Mouse (Mus musculus): ENCODE results near the gene Aatf. TPM values are rescaled to one million over a fixed set of nuclear protein-coding genes. Genes with fewer than 3 reads are reported as not detected.
"Not testable (repeated sequence)": the region's sequence is repeated elsewhere in the genome, so short reads cannot be mapped to it uniquely, and the experiment has no call there.

The Aatf gene
- total RNA-seq, 2 experiments from 2014 or later = 11.1 to 12.2 TPM

- DNase-seq = no peak
These were observed 70.6 kb downstream of the Aatf start for GRCm38 (mm10) chr11:84442554-84443331.

DNA sequence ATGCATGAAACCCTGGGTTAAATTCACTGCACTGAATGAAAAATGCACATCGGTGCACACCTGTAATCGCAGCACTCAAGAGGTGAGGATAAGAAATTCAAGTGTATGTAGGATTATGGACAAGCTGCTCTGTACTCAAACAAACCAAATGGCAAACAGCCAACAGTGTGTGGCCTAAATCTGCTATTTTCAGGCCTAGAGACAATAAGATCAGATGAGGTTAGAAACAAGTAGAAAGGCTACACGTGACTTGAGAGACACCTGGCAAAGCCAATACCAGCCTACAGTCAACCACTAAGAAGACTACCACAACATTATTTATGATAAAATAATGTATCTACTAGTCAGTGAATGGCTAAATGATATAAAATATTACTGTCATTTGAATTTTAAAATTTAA, 72.9 kb downstream of the Aatf start:
- no peak for DNase-seq

- DNase-seq = no peak
These were observed 78.4 kb downstream of the Aatf start for GRCm38 (mm10) chr11:84434879-84435278.

- no peak for DNase-seq
These were observed 83.0 kb downstream of the Aatf start for GRCm38 (mm10) chr11:84430336-84430735.

DNA sequence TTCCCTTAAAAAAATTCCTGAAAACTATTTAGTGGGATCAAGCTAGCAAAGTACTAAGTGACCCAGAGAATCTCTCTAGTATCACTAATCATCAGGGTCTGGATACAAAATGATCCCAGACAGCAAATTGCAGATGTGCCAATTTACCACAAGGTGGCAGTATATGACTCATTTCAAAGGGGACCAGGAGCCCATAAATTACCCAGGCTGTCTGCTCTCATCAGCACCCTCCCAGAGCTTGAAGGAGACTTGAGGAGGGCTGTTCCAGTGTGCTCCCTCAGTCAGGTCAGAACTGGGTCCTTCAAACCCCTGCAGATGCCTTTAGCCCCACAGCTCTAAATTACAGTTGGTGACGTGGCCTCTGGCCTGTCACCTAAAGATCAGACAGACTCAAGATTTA, 83.7 kb downstream of the Aatf start:
- peak; percentile 13 for DNase-seq

GRCm38 (mm10) chr11:84426633-84426998, 86.7 kb downstream of the Aatf start:
- DNase-seq = no peak

DNA sequence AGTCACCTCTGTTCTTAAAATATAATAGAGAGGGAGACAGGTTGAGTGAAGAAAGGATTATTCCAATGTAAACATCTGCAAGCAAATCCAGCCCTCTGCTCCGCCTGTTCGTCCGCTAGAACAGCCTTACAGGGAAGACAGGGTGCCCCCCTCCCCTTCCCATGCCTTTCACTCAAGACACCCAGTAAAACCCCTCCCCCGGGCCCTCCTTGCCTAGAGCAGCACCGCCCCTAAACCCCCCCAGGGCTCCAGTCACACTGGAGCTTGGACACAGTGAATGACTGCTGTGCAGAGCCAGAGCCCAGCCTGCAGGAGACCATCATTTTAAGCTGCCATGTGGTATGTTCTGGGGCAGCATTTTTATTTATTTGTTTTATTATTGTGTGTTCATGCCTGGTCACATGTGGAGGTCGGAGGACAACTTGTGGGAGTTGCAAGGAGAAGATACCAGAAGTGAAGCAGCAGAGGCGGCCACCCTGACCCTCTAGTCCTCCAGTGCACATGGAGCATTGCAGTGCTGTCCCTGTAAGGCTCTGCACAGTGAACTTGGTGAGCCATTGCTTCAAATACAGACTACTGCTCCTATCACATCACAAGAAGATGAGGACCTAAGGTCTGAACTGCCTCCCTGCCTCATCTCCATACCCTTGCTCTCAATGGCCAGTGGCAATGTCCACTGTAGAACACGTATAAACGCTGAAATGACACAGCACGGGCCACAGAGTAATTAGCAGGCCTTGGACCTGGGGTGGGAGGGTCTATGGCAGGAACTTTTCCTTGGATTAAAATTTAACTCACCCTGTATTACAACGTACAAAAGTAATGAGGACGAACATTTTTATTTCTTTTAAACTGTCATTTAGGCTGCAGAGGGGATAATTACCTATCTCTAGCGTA, 87.3 kb downstream of the Aatf start:
- no peak for DNase-seq

DNA sequence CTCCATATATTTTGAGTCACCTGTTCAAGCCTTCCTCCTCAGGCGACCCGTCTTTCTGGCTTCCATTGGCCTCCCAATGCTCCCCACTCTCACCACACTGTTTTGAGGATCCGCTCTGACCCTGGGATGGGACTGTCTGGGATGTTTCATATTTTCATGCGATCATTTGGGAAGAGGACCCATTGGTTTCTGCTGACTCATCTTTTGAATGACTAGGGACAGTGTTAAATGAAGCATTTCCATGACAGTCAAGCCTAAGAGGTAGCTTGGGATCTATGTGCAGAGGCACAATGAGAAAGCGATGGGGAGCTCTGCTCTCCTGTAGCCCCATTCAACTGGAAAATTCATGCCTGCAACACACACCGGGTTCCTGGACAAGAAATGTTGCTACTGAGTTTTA, 92.5 kb downstream of the Aatf start:
- no peak for DNase-seq

GRCm38 (mm10) chr11:84413111-84413510, 100.2 kb downstream of the Aatf start:
- no peak for DNase-seq

DNA sequence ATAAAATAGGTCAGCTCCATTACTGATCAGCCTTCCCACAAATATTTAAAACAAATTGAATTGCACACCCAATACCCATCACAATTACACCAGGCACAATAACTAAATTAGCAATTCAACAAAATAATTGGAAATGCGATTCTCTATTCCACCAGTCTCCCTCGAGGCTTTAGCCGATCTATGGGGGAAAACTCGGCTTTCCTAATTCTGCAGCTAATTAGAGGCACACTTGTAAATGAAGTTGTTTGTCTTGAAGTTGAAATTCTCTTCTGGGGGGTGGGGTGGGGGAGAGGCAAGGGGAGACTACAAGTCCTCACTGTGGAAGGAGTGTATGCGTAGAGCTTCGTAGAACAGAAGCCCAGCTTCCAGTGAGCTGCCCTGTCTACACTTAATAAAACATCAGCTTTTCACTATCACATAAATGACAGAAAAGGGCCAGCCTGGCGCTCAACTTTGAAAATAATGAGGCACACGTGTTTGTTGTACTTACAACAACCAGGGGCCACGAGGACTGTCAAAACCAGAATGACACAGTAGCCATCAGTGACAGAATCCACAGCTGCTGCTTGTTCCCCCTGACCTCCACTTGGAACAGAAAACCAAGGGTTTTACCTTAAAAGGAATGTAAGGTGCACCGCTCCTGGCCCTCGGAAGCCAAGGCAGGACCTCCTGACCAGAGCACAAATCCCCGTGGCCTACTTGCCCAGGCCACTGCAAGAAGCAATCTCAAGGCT, 101.0 kb downstream of the Aatf start:
- no peak for DNase-seq

GRCm38 (mm10) chr11:84411642-84412018, 101.7 kb downstream of the Aatf start:
- no peak for DNase-seq

DNA sequence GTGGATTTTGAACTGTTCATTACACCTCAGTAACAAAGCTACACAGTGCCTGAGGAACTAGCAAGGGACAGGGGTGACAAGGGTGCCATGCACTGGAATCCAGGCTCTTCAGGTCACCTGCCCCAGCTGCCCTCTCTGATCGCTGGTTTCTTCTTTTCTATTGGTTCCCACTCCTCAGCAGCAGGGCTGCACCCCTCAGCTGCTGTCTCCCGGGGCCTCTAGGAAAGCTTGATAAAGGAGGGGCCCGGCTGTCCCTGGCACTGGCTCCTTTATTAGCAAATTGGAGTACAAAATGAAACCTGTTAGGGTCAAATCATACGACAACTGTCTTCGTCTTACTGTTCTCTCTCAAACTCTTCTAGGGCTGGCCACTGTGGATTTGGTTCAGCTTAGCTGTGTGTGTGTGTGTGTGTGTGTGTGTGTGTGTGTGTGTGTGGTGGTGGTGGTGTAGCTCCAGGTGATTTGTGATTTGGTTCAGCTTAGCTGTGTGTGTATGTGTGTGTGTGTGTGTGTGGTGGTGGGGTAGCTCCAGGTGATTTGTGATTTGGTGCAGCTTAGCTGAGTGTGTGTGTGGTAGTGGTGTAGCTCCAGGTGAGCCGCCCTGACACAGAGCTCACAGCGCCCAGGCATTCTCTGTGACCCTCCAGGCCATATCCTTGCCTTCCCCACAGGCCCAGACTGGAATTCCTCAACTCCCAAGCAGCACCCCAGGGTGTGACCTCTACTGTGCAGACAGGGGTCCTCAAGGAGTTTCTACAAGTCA, 102.3 kb downstream of the Aatf start:
- DNase-seq = no peak

- no peak for DNase-seq
These were observed 102.9 kb downstream of the Aatf start for GRCm38 (mm10) chr11:84410383-84410782.

- DNase-seq = no peak
These were observed 106.6 kb downstream of the Aatf start for GRCm38 (mm10) chr11:84406733-84407132.

DNA sequence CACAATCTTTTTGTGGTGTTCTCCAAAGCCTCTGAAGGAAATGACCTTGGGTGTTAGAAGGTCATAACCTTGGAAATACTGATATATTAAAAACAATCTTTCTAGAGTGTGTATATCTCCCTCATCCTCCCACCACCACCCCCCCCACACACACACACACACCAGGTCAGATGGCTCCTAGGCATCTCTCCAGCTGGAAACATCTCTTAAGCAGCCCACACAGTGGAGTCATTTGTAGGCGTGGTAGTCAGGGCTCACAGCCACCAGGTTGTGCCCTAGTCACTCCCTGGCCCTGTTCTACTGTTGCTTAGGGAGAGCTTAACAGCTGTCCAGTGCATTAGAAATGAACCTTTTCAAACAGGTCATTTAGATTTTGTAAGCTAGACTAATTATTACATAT, 118.3 kb downstream of the Aatf start:
- DNase-seq = no peak

DNA sequence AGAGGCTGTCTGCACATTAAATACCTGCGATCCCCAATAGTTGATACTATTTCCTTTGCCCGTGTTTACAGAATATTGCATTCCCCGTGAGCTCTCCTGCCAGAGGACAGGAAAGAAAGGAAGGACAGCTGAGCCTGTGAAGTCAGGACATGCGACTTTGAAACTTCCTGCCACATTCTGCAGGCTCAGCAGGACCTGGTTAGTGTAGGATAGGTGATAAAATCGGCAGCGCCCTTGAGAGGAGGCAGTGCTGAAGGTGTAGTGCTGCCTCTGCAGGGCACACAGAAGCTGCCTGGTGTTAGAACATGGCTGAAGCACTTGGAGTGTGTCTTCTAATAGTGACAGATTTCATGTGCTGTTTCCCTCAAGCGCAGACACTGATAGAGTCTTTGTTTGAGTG, 119.8 kb downstream of the Aatf start:
- DNase-seq = no peak

DNA sequence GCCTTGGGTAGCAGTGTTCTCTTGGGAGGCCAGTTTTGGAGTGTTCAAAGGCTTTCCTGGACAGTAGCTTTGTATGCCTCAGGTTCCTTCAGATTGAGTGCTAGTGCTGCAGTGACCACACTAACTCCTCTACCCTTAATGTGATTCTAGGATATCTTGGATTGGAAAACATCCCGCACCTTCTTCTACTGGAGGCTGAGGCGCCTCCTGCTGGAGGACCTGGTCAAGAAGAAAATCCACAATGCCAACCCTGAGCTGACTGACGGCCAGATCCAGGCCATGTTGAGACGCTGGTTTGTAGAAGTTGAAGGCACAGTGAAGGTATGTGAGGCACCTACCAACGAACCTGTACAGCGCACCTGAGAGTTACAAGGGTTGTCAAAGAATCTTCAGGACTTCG, 121.3 kb downstream of the Aatf start:
- not testable (repeated sequence) for DNase-seq

GRCm38 (mm10) chr11:84391126-84391525, 122.2 kb downstream of the Aatf start:
- no peak for DNase-seq

DNA sequence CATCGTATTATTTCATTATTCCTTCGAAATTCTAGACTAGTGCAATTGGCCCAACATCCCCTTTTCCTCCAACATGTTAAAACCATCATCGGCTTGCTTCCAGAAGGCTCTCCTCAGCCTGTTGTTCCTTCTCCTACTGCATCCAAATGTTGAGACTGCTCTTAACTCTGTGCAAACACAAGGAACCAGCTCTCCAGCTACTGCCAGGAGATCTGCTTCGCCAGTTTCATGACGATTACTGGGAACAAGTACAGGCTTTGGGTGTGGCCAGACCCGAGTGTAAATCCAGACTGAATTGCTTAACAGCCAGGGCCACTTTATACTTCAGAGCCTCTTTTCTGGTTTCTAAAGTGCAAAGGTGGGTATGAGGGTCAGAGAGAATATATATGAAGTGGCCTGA, 124.0 kb downstream of the Aatf start:
- peak; percentile 64 for DNase-seq

DNA sequence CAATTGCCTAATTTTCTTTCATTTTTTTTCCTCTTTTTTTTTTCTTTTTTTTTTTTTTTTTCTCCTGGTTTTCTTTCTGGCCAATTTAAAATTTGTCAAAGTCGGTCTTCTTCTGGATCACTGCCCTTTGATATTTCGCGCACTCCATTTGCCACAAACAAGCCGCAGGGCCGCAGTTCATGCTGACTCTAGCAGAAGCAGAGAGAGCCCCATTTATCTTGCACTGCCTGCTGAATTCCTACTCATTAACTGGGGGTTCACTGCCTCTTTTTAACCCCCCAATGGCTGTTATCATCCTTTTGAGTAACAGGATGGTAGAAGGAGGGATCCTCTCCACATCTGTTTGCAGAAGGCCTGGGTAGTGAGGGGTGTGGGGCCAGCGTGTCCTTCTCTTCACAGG, 129.4 kb downstream of the Aatf start:
- no peak for DNase-seq

DNA sequence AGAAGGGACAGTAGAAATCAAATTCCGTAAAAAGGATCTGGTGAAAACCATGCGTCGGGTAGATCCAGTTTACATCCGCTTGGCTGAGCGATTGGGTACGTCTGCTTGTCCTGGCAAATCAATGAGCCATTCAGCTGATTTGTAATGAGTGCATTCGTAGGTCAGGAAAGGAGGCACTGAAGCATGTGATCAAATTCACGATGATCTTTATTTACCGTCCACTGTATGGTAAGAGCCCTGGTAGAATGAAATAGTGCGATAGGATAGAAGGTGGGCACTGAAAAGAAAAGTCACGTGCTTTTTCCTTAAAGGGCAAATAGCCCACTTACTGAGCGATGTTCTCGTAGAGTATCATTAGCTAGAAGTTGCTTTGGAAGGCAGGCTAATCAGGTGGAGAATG, 130.9 kb downstream of the Aatf start:
- no peak for DNase-seq
